Mouse (Mus musculus): ENCODE results near the gene Nfia.

Gene Nfia

DNA sequence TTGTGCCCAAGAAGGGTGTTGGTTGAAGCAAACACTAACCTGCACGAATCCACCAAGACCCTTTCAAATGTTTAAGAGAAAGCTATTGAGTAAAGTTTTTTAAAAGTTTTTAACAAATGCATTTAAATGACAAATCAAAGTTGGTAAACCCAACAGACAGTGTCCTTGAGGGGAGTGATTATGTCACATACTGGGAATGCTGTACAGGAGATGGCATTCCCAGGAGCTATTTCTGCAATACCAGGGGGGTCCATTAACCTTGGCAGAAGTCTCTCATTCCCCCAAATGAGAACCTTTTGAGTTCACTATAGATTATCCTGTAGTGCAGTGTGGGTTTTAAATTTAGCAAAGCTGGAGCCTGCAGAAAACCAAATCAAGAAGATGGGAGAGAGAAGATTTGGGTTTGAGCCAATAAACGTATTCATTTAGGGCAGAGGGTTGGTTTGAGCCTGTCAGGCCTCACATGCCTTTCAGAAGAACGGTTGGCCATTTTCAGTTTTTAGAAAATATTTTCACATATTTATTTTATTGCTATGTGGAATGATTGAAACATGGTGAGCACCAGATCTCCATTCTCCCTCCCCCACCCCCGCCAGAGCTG lies 167.5 kb downstream of the Nfia start:
- DNase-seq (ENCODE audit: extremely low spot score, low spot score): no peak

- no peak for DNase-seq (ENCODE audit: extremely low spot score, low spot score)
These were observed 169.1 kb downstream of the Nfia start for GRCm38 (mm10) chr4:97941616-97942015.

GRCm38 (mm10) chr4:97944309-97944708 lies 171.8 kb downstream of the Nfia start:
- DNase-seq (ENCODE audit: extremely low spot score, low spot score): no peak

GRCm38 (mm10) chr4:97947484-97947883 lies 174.9 kb downstream of the Nfia start:
- DNase-seq (ENCODE audit: extremely low spot score, low spot score): no peak

GRCm38 (mm10) chr4:97948250-97948649 lies 175.7 kb downstream of the Nfia start:
- no peak for DNase-seq (ENCODE audit: extremely low spot score, low spot score)

DNA sequence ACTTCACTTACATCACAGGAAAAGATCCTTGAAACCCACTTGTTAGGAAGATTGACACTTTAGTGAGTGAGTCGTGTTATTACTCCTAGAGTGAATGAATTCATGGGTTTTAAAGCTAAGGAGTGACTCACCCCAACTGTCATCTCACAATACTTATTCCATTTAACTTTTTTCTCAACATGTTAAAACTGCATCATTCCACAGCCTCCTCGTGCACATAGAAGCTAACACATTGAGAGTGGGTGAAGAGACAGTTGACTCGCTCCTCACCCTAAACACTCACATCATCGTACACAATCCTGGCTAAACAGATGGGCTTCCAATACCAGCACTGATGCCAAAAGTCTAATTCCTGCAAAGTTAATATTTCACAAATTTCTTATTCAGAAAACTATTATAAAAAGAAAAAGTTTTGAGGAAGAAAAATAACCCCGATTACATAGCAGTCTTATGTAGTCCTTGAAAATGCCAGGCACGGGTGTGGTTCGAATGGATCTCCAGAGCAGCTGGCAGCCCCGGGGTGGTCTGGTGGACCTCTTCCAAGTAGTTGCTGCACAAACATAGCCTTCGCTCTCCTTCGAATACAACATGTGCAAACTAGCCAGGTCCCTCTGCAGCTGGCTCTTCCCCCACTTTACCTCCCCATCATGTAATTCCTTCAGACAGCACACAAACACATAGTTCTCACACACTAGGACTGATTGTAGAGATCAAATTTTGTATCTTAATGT lies 178.0 kb downstream of the Nfia start:
- DNase-seq (ENCODE audit: extremely low spot score, low spot score): no peak

GRCm38 (mm10) chr4:97953886-97954285 lies 181.4 kb downstream of the Nfia start:
- DNase-seq (ENCODE audit: extremely low spot score, low spot score): no peak

DNA sequence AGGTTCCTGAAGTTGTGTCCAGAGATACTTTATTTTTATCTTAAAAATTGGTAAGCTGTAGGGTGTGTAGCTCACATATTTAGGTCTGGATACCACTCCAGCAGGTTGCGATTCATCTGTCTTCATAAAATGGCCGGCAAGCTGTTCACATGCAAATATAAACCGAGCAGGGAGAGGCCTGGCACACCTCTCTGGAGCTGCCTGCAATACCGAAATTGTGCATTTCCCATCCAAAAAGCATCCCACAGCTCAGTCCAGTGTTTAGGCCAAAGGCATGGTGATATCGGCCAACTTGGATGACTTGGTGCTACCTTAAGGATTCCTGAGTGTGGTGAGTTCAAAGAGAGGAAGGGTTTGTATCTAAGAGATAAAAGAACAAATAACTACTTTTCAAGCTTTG lies 185.6 kb downstream of the Nfia start:
- no peak for DNase-seq (ENCODE audit: extremely low spot score, low spot score)

GRCm38 (mm10) chr4:97962856-97963255 lies 190.3 kb downstream of the Nfia start:
- no peak for DNase-seq (ENCODE audit: extremely low spot score, low spot score)

- DNase-seq (ENCODE audit: extremely low spot score, low spot score): no peak
These were observed 191.4 kb downstream of the Nfia start for GRCm38 (mm10) chr4:97963951-97964350.

GRCm38 (mm10) chr4:97968786-97969348 lies 196.3 kb downstream of the Nfia start:
- no peak for DNase-seq (ENCODE audit: extremely low spot score, low spot score)

DNA sequence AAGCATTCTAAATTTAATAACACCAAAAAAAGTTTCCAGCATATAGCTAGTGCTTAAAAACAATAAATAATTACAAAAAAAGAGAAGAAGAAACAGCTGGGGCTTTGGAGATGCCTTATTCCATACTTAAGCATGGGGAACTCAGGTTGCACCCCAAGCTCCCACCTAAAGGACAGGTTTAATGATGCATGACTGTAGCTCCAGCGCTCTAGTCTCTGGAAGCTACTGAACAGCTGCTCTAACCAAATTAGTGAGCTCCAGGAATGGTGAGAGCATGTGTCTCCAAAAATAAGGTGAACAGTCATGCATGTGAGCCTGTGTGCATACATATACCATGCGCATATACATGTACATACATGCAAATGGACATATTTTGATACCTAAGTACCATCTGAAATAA lies 200.5 kb downstream of the Nfia start:
- no peak for DNase-seq (ENCODE audit: extremely low spot score, low spot score)

- DNase-seq (ENCODE audit: extremely low spot score, low spot score): no peak
These were observed 201.5 kb downstream of the Nfia start for GRCm38 (mm10) chr4:97974037-97974436.

DNA sequence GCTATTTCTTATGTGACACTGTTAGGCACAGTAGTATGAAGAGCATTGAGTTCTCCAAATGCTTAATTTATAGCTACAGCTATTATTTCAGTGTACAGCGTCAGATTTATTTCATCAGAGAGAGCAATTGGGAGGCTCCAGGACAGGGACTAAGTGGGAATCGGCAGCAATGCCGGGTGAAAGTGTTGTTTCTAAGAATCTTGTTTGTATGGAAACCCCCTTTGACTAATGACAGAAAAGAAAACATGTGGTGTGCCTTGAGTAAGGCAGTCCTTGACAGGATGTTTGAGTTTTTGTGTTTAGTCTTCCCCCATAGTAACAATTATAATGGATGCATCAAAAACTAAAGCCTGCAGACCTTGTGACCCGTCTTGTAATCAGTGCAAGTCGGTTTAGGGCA lies 204.4 kb downstream of the Nfia start:
- DNase-seq (ENCODE audit: extremely low spot score, low spot score): no peak

GRCm38 (mm10) chr4:97984361-97984760 lies 211.8 kb downstream of the Nfia start:
- DNase-seq (ENCODE audit: extremely low spot score, low spot score): no peak

- no peak for DNase-seq (ENCODE audit: extremely low spot score, low spot score)
These were observed 213.7 kb downstream of the Nfia start for GRCm38 (mm10) chr4:97986056-97986734.

- DNase-seq (ENCODE audit: extremely low spot score, low spot score): no peak
These were observed 214.2 kb downstream of the Nfia start for GRCm38 (mm10) chr4:97986735-97987075.

GRCm38 (mm10) chr4:97988703-97989102 lies 216.2 kb downstream of the Nfia start:
- DNase-seq (ENCODE audit: extremely low spot score, low spot score): no peak

DNA sequence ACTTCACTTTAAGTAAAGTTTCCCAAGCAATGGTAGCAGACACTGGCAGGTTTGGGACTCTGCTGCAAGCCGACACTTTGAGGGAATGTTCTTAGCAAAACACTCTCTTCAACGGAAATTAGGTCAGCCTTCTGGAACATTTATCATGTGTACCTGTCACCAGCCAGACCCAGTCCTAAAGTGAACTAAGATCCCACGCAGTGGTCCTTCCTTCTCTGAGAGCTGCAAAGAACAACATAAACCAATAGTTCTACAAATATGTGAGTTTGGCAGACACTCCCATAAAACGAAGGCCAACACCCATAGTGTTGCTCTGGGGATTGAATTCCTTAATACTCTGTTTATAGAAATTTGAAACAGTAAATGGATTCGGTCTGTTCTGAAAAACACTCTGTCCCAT lies 217.9 kb downstream of the Nfia start:
- no peak for DNase-seq (ENCODE audit: extremely low spot score, low spot score)

DNA sequence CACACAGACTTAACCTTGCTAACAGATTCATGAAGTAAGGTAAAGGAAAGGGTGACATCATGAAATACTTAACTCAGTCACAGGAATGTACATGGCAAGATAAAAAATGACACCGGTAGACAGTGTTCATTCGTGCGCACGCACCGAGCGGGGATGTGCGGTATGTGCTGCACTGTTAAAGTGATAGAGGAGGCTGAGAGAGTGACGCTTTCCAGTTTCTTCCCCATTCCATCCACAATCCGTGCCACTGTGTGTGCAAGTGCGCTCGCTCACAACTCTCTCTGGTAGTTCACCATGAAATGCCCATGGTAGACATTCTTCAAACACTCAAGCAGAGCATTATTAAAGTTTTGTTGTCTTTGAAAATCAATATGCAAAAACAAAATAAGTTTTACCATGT lies 218.9 kb downstream of the Nfia start:
- DNase-seq (ENCODE audit: extremely low spot score, low spot score): no peak

GRCm38 (mm10) chr4:97991880-97992279 lies 219.3 kb downstream of the Nfia start:
- DNase-seq (ENCODE audit: extremely low spot score, low spot score): no peak

- DNase-seq (ENCODE audit: extremely low spot score, low spot score): no peak
These were observed 223.6 kb downstream of the Nfia start for GRCm38 (mm10) chr4:97995911-97996712.
